Mouse (Mus musculus): ENCODE results near the gene Tcf7l2. TPM values are rescaled to one million over a fixed set of nuclear protein-coding genes. Genes with fewer than 3 reads are reported as not detected.

The Tcf7l2 gene
- polyA plus RNA-seq, 1 experiment = 45.3 TPM

DNA sequence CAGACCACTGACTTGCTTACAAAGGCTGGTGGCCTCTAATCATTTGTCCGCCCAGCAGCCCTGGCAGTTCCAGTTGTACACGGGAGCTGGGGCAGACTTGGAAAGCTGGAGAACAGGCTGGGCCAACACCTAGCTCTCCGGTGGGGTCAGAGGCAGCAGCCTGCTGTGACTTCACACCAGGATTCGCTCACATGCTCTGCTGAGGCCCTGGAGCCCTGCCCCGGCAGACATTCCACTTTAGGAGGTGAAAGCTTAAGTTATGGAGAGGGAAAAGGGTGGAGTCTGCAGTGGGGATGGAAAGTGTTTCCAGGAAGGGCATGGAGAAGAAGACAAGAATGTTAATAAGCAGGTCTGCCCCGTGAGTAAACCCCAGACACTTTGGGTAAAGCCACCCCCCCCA is 19.2 kb upstream of the Tcf7l2 start:
- Histone ChIP-seq H3K27ac (ENCODE audit: insufficient read depth, low read depth, low read length) (no peak overlapping the region), H3K4me3 (ENCODE audit: low read depth, low read length) (no peak overlapping the region), H3K36me3 (ENCODE audit: control insufficient read depth, insufficient read depth, low read length) (no peaks in the 10 kb centered on the region), H3K4me1 (ENCODE audit: control insufficient read depth, insufficient read depth, insufficient read length, low read length) (no peaks in the 10 kb centered on the region), H3K27me3 (ENCODE audit: control insufficient read depth, insufficient read depth, low read length) (no peaks in the 10 kb centered on the region)
- TF ChIP-seq POLR2A (IDR thresholded peaks at IDR 0.05; ENCODE audit: low read depth, low read length) = no peak
- TF ChIP-seq CTCF (IDR thresholded peaks at IDR 0.05; ENCODE audit: extremely low read depth, insufficient read length, insufficient replicate concordance, low read depth, low read length) = no peak
- 54% methylated on average over 6 of the region's 6 CpGs for WGBS

- Histone ChIP-seq H3K36me3 (ENCODE audit: control insufficient read depth, insufficient read depth, low read length) (no peaks in the 10 kb centered on the region), H3K4me3 (ENCODE audit: low read depth, low read length) (no peak overlapping the region), H3K4me1 (ENCODE audit: control insufficient read depth, insufficient read depth, insufficient read length, low read length) (peaks cover 12% of the 10 kb centered on the region; the same call in 1 of the 2 replicates), H3K27ac (ENCODE audit: insufficient read depth, low read depth, low read length) (no peak overlapping the region), H3K27me3 (ENCODE audit: control insufficient read depth, insufficient read depth, low read length) (no peaks in the 10 kb centered on the region)
- TF ChIP-seq POLR2A (IDR thresholded peaks at IDR 0.05; ENCODE audit: low read depth, low read length) (no peak), CTCF (IDR thresholded peaks at IDR 0.05; ENCODE audit: extremely low read depth, insufficient read length, insufficient replicate concordance, low read depth, low read length) (no peak)
- WGBS = 92% methylated on average over 8 of the region's 8 CpGs
Measured at GRCm38 (mm10) chr19:55729376-55729775, 12.2 kb upstream of the Tcf7l2 start.

DNA sequence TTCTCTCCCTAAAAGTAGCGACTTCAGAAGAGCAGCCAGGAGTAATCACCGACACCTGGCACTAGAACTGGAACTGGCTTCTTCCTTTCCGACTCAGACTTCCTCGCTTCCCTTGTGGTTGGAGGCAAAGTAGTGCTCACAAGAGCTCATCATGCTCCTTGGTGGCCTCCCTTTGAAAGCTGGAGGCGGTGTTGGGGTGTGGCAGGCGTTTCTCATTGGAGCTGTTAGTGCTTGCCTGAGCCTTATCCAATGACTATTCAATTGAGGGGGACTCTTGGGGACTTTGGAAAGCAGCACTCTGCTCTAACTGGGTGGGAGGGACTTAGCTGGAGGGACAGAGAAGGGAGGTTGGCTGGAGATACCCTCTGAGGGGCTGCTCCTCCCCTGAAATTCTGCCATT is 9.1 kb upstream of the Tcf7l2 start:
- Histone ChIP-seq H3K27ac (ENCODE audit: insufficient read depth, low read depth, low read length) (peak overlapping the region; percentile 86), H3K4me1 (ENCODE audit: control insufficient read depth, insufficient read depth, insufficient read length, low read length) (peaks cover 28% of the 10 kb centered on the region), H3K27me3 (ENCODE audit: control insufficient read depth, insufficient read depth, low read length) (no peaks in the 10 kb centered on the region), H3K4me3 (ENCODE audit: low read depth, low read length) (no peak overlapping the region), H3K36me3 (ENCODE audit: control insufficient read depth, insufficient read depth, low read length) (no peaks in the 10 kb centered on the region)
- TF ChIP-seq CTCF (IDR thresholded peaks at IDR 0.05; ENCODE audit: extremely low read depth, insufficient read length, insufficient replicate concordance, low read depth, low read length) (no peak), POLR2A (IDR thresholded peaks at IDR 0.05; ENCODE audit: low read depth, low read length) (no peak)
- 22% methylated on average over 6 of the region's 6 CpGs for WGBS

DNA sequence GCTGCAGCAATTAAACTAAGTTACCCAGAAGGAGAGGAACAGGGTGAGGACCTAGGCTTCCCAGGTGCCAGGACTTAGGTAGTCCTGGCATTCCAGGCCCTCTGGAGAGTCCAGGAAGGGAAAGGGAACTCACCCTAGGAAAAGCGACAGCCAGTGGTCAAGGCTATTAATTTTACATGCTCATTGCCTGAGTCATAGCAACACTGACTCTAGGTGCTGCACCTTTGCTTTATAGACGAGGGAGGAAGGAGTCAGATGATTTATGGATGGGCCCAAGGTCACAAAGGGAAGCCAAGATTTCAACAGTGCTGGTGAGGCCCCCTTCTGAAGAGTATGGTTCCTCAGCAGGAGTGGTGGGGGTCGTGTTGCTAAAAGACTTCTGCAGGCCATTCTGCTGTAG is 8.6 kb upstream of the Tcf7l2 start:
- peaks cover 32% of the 10 kb centered on the region for H3K4me1 ChIP-seq (ENCODE audit: control insufficient read depth, insufficient read depth, insufficient read length, low read length)
- no peak for TF ChIP-seq POLR2A (IDR thresholded peaks at IDR 0.05; ENCODE audit: low read depth, low read length)
- 28% methylated on average over 3 of the region's 3 CpGs for WGBS
- H3K27me3 ChIP-seq (ENCODE audit: control insufficient read depth, insufficient read depth, low read length) = no peaks in the 10 kb centered on the region
- no peak overlapping the region for H3K4me3 ChIP-seq (ENCODE audit: low read depth, low read length)
- H3K36me3 ChIP-seq (ENCODE audit: control insufficient read depth, insufficient read depth, low read length) = no peaks in the 10 kb centered on the region
- H3K27ac ChIP-seq (ENCODE audit: insufficient read depth, low read depth, low read length) = peak overlapping the region; percentile 86

GRCm38 (mm10) chr19:55736016-55736415 is 5.6 kb upstream of the Tcf7l2 start:
- H3K36me3 ChIP-seq (ENCODE audit: control insufficient read depth, insufficient read depth, low read length) = no peaks in the 10 kb centered on the region
- H3K4me3 ChIP-seq (ENCODE audit: low read depth, low read length) = no peak overlapping the region
- TF ChIP-seq POLR2A (IDR thresholded peaks at IDR 0.05; ENCODE audit: low read depth, low read length) (no peak), CTCF (IDR thresholded peaks at IDR 0.05; ENCODE audit: extremely low read depth, insufficient read length, insufficient replicate concordance, low read depth, low read length) (no peak)
- no peaks in the 10 kb centered on the region for H3K27me3 ChIP-seq (ENCODE audit: control insufficient read depth, insufficient read depth, low read length)
- WGBS = 30% methylated on average over 6 of the region's 6 CpGs
- peak overlapping the region; percentile 0; the same call in 1 of the 2 replicates for H3K27ac ChIP-seq (ENCODE audit: insufficient read depth, low read depth, low read length)
- peaks cover 41% of the 10 kb centered on the region for H3K4me1 ChIP-seq (ENCODE audit: control insufficient read depth, insufficient read depth, insufficient read length, low read length)

DNA sequence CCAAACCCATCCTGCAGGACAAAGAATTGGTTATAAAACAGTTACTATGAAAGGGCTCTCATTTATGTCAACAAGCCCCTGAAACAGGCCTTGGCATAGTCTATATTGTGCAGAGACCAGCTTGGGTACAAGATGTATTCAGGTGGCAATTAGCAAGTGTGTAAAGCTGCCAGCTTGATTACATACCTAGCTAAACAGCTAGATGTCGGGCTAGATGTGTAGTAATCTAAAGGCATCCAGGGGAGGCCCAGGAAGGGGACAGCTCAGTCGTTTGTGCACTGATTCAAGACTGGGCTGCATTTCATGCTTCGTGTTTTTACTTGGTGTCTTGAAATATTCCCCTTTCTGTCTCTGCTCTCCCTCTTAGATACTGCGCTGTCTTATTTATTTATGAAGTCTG is 1.9 kb upstream of the Tcf7l2 start:
- Histone ChIP-seq H3K4me1 (ENCODE audit: control insufficient read depth, insufficient read depth, insufficient read length, low read length) (peaks cover 30% of the 10 kb centered on the region), H3K27ac (ENCODE audit: insufficient read depth, low read depth, low read length) (no peak overlapping the region), H3K36me3 (ENCODE audit: control insufficient read depth, insufficient read depth, low read length) (no peaks in the 10 kb centered on the region), H3K4me3 (ENCODE audit: low read depth, low read length) (no peak overlapping the region), H3K27me3 (ENCODE audit: control insufficient read depth, insufficient read depth, low read length) (no peaks in the 10 kb centered on the region; the same call in 1 of the 2 replicates)
- WGBS = 70% methylated on average over 4 of the region's 4 CpGs
- TF ChIP-seq POLR2A (IDR thresholded peaks at IDR 0.05; ENCODE audit: low read depth, low read length) (no peak), CTCF (IDR thresholded peaks at IDR 0.05; ENCODE audit: extremely low read depth, insufficient read length, insufficient replicate concordance, low read depth, low read length) (no peak)

GRCm38 (mm10) chr19:55740753-55741438 is 724 bp upstream of the Tcf7l2 start:
- no peaks in the 10 kb centered on the region; the same call in 1 of the 2 replicates for H3K27me3 ChIP-seq (ENCODE audit: control insufficient read depth, insufficient read depth, low read length)
- TF ChIP-seq POLR2A (IDR thresholded peaks at IDR 0.05; ENCODE audit: low read depth, low read length) = no peak
- TF ChIP-seq CTCF (IDR thresholded peaks at IDR 0.05; ENCODE audit: extremely low read depth, insufficient read length, insufficient replicate concordance, low read depth, low read length) = no peak
- 3% methylated on average over 10 of the region's 10 CpGs for WGBS
- peaks cover 26% of the 10 kb centered on the region for H3K4me1 ChIP-seq (ENCODE audit: control insufficient read depth, insufficient read depth, insufficient read length, low read length)
- peak overlapping the region; percentile 92 for H3K27ac ChIP-seq (ENCODE audit: insufficient read depth, low read depth, low read length)
- H3K4me3 ChIP-seq (ENCODE audit: low read depth, low read length) = peak overlapping the region; percentile 67
- no peaks in the 10 kb centered on the region for H3K36me3 ChIP-seq (ENCODE audit: control insufficient read depth, insufficient read depth, low read length)
